In genomic region chr2:59359760-59360342, GRCm38 (mm10) we compare ENCODE assay signal across 17 mouse cellular contexts.
A peak's percentile ranks its signal among the peaks of the same experiment; 100 is the strongest.
DNase-seq lines count a peak whose midpoint lies in the region; ATAC-seq and TF ChIP-seq lines count a peak whose summit lies in the region.
"Had no signal": no experiment of that assay in that cellular context is flagged by ENCODE, and none has a peak within 500 bp of the region (broad histone marks: within the 10 kb centered on the region; RNA-seq: fewer than 3 reads in every experiment).

No protein-coding gene starts in this region.

- peaks cover 3% of the 10 kb centered on the region; the same call in 1 of the 2 replicates for H3K36me3 ChIP-seq in hindbrain, embryonic 16.5 days (ENCODE audit: control insufficient read depth, insufficient read depth, low read length)
- peaks cover 9% of the 10 kb centered on the region for H3K36me3 ChIP-seq in hindbrain, postnatal 0 days (ENCODE audit: insufficient read depth, low read length)
- H3K36me3 ChIP-seq in neural tube, embryonic 14.5 days (ENCODE audit: control insufficient read depth, insufficient read depth, low read length): no peaks in the 10 kb centered on the region
- no peaks in the 10 kb centered on the region; the same call in 1 of the 2 replicates for H3K36me3 ChIP-seq in neural tube, embryonic 15.5 days

- 66% methylated on average over 9 of the region's 9 CpGs for WGBS in hindbrain, embryonic 16.5 days
- 65% methylated on average over 9 of the region's 9 CpGs for WGBS in hindbrain, postnatal 0 days
- WGBS in neural tube, embryonic 14.5 days: 55% methylated on average over 9 of the region's 9 CpGs
- 50% methylated on average over 9 of the region's 9 CpGs for WGBS in neural tube, embryonic 15.5 days

- DNase-seq in frontal cortex, postnatal 36 days (ENCODE audit: low spot score in 2 of 2): no peak
- no peak for DNase-seq in hindbrain, postnatal 0 days (ENCODE audit: low spot score)
- DNase-seq in neural tube, embryonic 10.5 days (ENCODE audit: extremely low spot score, low spot score): no peak
- no peak for DNase-seq in layer of hippocampus, postnatal 25 days (ENCODE audit: extremely low spot score in 1 of 2, low spot score in 1 of 2)
- DNase-seq: adrenal gland, adult 2 months; adrenal gland, postnatal 25 days; cerebellum, adult 2 months; cerebellum, postnatal 10 days; heart, adult 2 months had no signal

- H3K27me3 ChIP-seq in hindbrain, embryonic 16.5 days (replicated peaks; ENCODE audit: control insufficient read depth, insufficient read depth, low read length): no peaks in the 10 kb centered on the region
- no peaks in the 10 kb centered on the region for H3K27me3 ChIP-seq in hindbrain, postnatal 0 days (ENCODE audit: insufficient read depth, low read length)
- H3K27me3 ChIP-seq in neural tube, embryonic 14.5 days (ENCODE audit: control insufficient read depth, insufficient read depth, low read length): no peaks in the 10 kb centered on the region
- H3K27me3 ChIP-seq in neural tube, embryonic 15.5 days (replicated peaks): no peaks in the 10 kb centered on the region
- H3K27me3 ChIP-seq: heart, embryonic 12.5 days had no signal

- H3K4me2 ChIP-seq in hindbrain, embryonic 16.5 days (ENCODE audit: low read length): no peak overlapping the region
- H3K4me2 ChIP-seq in hindbrain, postnatal 0 days (ENCODE audit: low read depth, low read length): no peak overlapping the region
- H3K4me2 ChIP-seq in neural tube, embryonic 14.5 days (ENCODE audit: low read depth, low read length): no peak overlapping the region
- H3K4me2 ChIP-seq in neural tube, embryonic 15.5 days: no peak overlapping the region
- H3K4me2 ChIP-seq: heart, embryonic 12.5 days had no signal

- H3K27ac ChIP-seq in hindbrain, embryonic 16.5 days (ENCODE audit: low read depth, low read length): 0 out of 2 replicates have a peak overlapping the region, but pooled peaks have one; percentile 12
- no peak overlapping the region for H3K27ac ChIP-seq in hindbrain, postnatal 0 days
- H3K27ac ChIP-seq in neural tube, embryonic 14.5 days (ENCODE audit: low read depth, low read length): 0 out of 2 replicates have a peak overlapping the region, but pooled peaks have one; percentile 24
- H3K27ac ChIP-seq in neural tube, embryonic 15.5 days (replicated peaks): peak overlapping the region; percentile 48; the same call in 1 of the 2 replicates
- H3K27ac ChIP-seq: embryonic facial prominence, embryonic 10.5 days; heart, adult 2 months had no signal

- H3K9me3 ChIP-seq in hindbrain, embryonic 16.5 days (ENCODE audit: control insufficient read depth, low read length): no peaks in the 10 kb centered on the region
- H3K9me3 ChIP-seq in hindbrain, postnatal 0 days (ENCODE audit: low read length): no peaks in the 10 kb centered on the region
- no peaks in the 10 kb centered on the region for H3K9me3 ChIP-seq in neural tube, embryonic 14.5 days (ENCODE audit: control insufficient read depth, low read length)
- no peaks in the 10 kb centered on the region for H3K9me3 ChIP-seq in neural tube, embryonic 15.5 days (replicated peaks)
- H3K9me3 ChIP-seq: embryonic facial prominence, embryonic 10.5 days had no signal

- H3K4me1 ChIP-seq in hindbrain, embryonic 16.5 days (ENCODE audit: control insufficient read depth, insufficient read depth, low read depth, low read length): no peaks in the 10 kb centered on the region; the same call in 1 of the 2 replicates
- H3K4me1 ChIP-seq in hindbrain, postnatal 0 days (ENCODE audit: insufficient read depth, low read length): no peaks in the 10 kb centered on the region
- no peaks in the 10 kb centered on the region for H3K4me1 ChIP-seq in neural tube, embryonic 14.5 days (ENCODE audit: control insufficient read depth, insufficient read depth, low read length)
- peaks cover 20% of the 10 kb centered on the region for H3K4me1 ChIP-seq in neural tube, embryonic 15.5 days

- H3K9ac ChIP-seq in hindbrain, embryonic 16.5 days (ENCODE audit: low read depth, low read length): no peak overlapping the region
- H3K9ac ChIP-seq in hindbrain, postnatal 0 days (replicated peaks; ENCODE audit: low read length): no peak overlapping the region
- no peak overlapping the region for H3K9ac ChIP-seq in neural tube, embryonic 14.5 days (replicated peaks; ENCODE audit: low read depth, low read length)
- H3K9ac ChIP-seq in neural tube, embryonic 15.5 days (replicated peaks): no peak overlapping the region
- H3K9ac ChIP-seq: heart, embryonic 12.5 days had no signal

- H3K4me3 ChIP-seq in hindbrain, embryonic 16.5 days (ENCODE audit: low read length): no peak overlapping the region
- no peak overlapping the region for H3K4me3 ChIP-seq in hindbrain, postnatal 0 days (ENCODE audit: low read length)
- H3K4me3 ChIP-seq in neural tube, embryonic 14.5 days (ENCODE audit: low read depth, low read length): no peak overlapping the region
- no peak overlapping the region for H3K4me3 ChIP-seq in neural tube, embryonic 15.5 days (replicated peaks)
- H3K4me3 ChIP-seq: embryonic facial prominence, embryonic 10.5 days; heart, adult 2 months; heart, embryonic 12.5 days had no signal

- TF ChIP-seq CTCF in hindbrain, postnatal 0 days (IDR thresholded peaks at IDR 0.05; ENCODE audit: low read depth): no peak

- peak; percentile 29; the same call in 1 of the 2 replicates for ATAC-seq in frontal cortex, adult (ENCODE audit: low TSS enrichment)
- ATAC-seq in hindbrain, embryonic 16.5 days: no peak; the same call in 1 of the 2 replicates
- ATAC-seq in hindbrain, postnatal 0 days: no peak
- peak; percentile 25; the same call in 1 of the 2 replicates for ATAC-seq in neural tube, embryonic 14.5 days (ENCODE audit: low read depth)
- ATAC-seq in neural tube, embryonic 15.5 days (ENCODE audit: low FRiP score): peak; percentile 35; the same call in 1 of the 2 replicates
- ATAC-seq: inflammation-experienced regulatory T-cells, adult 6 months; intestine, postnatal 0 days had no signal

Comparison
In these comparisons a context has a peak if more than half of its experiments do, and no peak if none do; other contexts are left out.
1. ATAC-seq: peak in frontal cortex, adult (single experiment), neural tube, embryonic 14.5 days (single experiment) and neural tube, embryonic 15.5 days (single experiment); none in hindbrain, embryonic 16.5 days (single experiment) and hindbrain, postnatal 0 days (single experiment).